Mouse (Mus musculus) neural tube, embryonic 12.5 days (tissue): ENCODE results near the gene Vwa8. TPM values are rescaled to one million over a fixed set of nuclear protein-coding genes. Genes with fewer than 3 reads are reported as not detected.

Experiments
- ATAC-seq: fragments of 200-750 bp; cut with Nextera tagmentation; 2 replicates; pipeline ENCODE4 v1.8.0; 2017; ENCODE audit warnings: low read depth, mild to moderate bottlenecking, moderate TSS enrichment, moderate library complexity; ENCODE audit not compliant: low FRiP score
- H3K27ac ChIP-seq: fragments of 300-500 bp; sonication (generic); 2 replicates; pipeline ENCODE4 v1.5.1; 2016
- H3K27me3 ChIP-seq: fragments of 300-500 bp; sonication (generic); replicated peaks from 2 replicates; pipeline ENCODE4 v1.6.1; 2016; ENCODE audit warnings: mild to moderate bottlenecking
- H3K36me3 ChIP-seq: fragments of 300-500 bp; sonication (generic); 2 replicates; pipeline ENCODE4 v1.6.1; 2016; ENCODE audit warnings: mild to moderate bottlenecking
- H3K4me1 ChIP-seq: fragments of 300-500 bp; sonication (generic); 2 replicates; pipeline ENCODE4 v1.6.1; 2016
- H3K4me2 ChIP-seq: fragments of 300-500 bp; sonication (generic); replicated peaks from 2 replicates; pipeline ENCODE4 v1.6.1; 2016; ENCODE audit warnings: mild to moderate bottlenecking
- H3K4me3 ChIP-seq: fragments of 300-500 bp; sonication (generic); 2 replicates; pipeline ENCODE4 v1.5.1; 2016
- H3K9ac ChIP-seq: fragments of 300-500 bp; sonication (generic); 2 replicates; pipeline ENCODE4 v1.6.1; 2016; ENCODE audit warnings: mild to moderate bottlenecking
- H3K9me3 ChIP-seq: fragments of 300-500 bp; sonication (generic); 2 replicates; pipeline ENCODE4 v1.6.1; 2016; ENCODE audit warnings: mild to moderate bottlenecking
- WGBS: fragments of 180-500 bp; shearing (Covaris S2); methylation state at CpG from one replicate; pipeline ENCODE4 v1.1.7; 2016; 5-methylcytosine and 5-hydroxymethylcytosine counted together
- polyA plus RNA-seq: library from polyadenylated mRNA; unstranded; fragments of >200 nt; fragmentation: Nextera tagmentation; extraction: Ambion mirVana; gene quantifications from 2 replicates; pipeline ENCODE4 v1.2.1, GENCODE M21; 2016

The Vwa8 gene
- polyA plus RNA-seq, 1 experiment from 2014 or later, result 10.2 TPM

- WGBS, result 71% methylated on average over 2 of the region's 2 CpGs
- Histone ChIP-seq H3K9me3 (no peaks in the 10 kb centered on the region), H3K4me3 (no peak overlapping the region), H3K4me2 (no peak overlapping the region), H3K9ac (no peak overlapping the region), H3K4me1 (no peaks in the 10 kb centered on the region), H3K27me3 (no peaks in the 10 kb centered on the region), H3K27ac (no peak overlapping the region), H3K36me3 (no peaks in the 10 kb centered on the region)
- ATAC-seq, result no peak
These were observed 83.2 kb downstream of the Vwa8 start for GRCm38 (mm10) chr14:78932094-78932493.

- H3K4me3 ChIP-seq, result no peak overlapping the region
- H3K4me2 ChIP-seq, result no peak overlapping the region
- H3K4me1 ChIP-seq, result no peaks in the 10 kb centered on the region
- 66% methylated on average over 8 of the region's 8 CpGs for WGBS
- no peaks in the 10 kb centered on the region for H3K27me3 ChIP-seq
- no peak overlapping the region for H3K9ac ChIP-seq
- ATAC-seq, result no peak
- H3K36me3 ChIP-seq, result no peaks in the 10 kb centered on the region
- no peaks in the 10 kb centered on the region for H3K9me3 ChIP-seq
- H3K27ac ChIP-seq, result no peak overlapping the region
These were observed 84.5 kb downstream of the Vwa8 start for GRCm38 (mm10) chr14:78933399-78933798.

GRCm38 (mm10) chr14:78934596-78934995, 85.7 kb downstream of the Vwa8 start:
- 94% methylated on average over 6 of the region's 6 CpGs for WGBS

GRCm38 (mm10) chr14:78935796-78936195, 86.9 kb downstream of the Vwa8 start:
- no peaks in the 10 kb centered on the region for H3K4me1 ChIP-seq
- H3K27ac ChIP-seq, result no peak overlapping the region; the same call in 1 of the 2 replicates
- no peaks in the 10 kb centered on the region for H3K27me3 ChIP-seq
- WGBS, result 45% methylated on average over 3 of the region's 3 CpGs
- no peaks in the 10 kb centered on the region for H3K36me3 ChIP-seq
- no peak overlapping the region for H3K4me2 ChIP-seq
- ATAC-seq, result no peak
- no peak overlapping the region for H3K4me3 ChIP-seq
- no peaks in the 10 kb centered on the region for H3K9me3 ChIP-seq
- no peak overlapping the region for H3K9ac ChIP-seq

More at GRCm38 (mm10) chr14:78934596-78934995, 85.7 kb downstream of the Vwa8 start:
- Histone ChIP-seq H3K27ac (no peak overlapping the region), H3K4me2 (no peak overlapping the region), H3K9me3 (no peaks in the 10 kb centered on the region), H3K36me3 (no peaks in the 10 kb centered on the region), H3K4me1 (no peaks in the 10 kb centered on the region), H3K27me3 (no peaks in the 10 kb centered on the region), H3K4me3 (no peak overlapping the region), H3K9ac (no peak overlapping the region)
- no peak for ATAC-seq

- ATAC-seq, result no peak
These were observed 93.1 kb downstream of the Vwa8 start for GRCm38 (mm10) chr14:78941741-78942475.

GRCm38 (mm10) chr14:78955745-78956144, 106.9 kb downstream of the Vwa8 start:
- no peak overlapping the region for H3K4me3 ChIP-seq
- H3K9ac ChIP-seq, result no peak overlapping the region
- H3K27me3 ChIP-seq, result no peaks in the 10 kb centered on the region
- H3K36me3 ChIP-seq, result peaks cover 5% of the 10 kb centered on the region; the same call in 1 of the 2 replicates
- no peaks in the 10 kb centered on the region for H3K4me1 ChIP-seq
- ATAC-seq, result no peak
- H3K9me3 ChIP-seq, result no peaks in the 10 kb centered on the region
- no peak overlapping the region for H3K4me2 ChIP-seq
- no peak overlapping the region for H3K27ac ChIP-seq
- 81% methylated on average over 2 of the region's 2 CpGs for WGBS

More at GRCm38 (mm10) chr14:78941741-78942475, 93.1 kb downstream of the Vwa8 start:
- no peak overlapping the region for H3K4me3 ChIP-seq
- no peak overlapping the region for H3K27ac ChIP-seq
- H3K9ac ChIP-seq, result no peak overlapping the region
- 89% methylated on average over 11 of the region's 11 CpGs for WGBS
- no peaks in the 10 kb centered on the region for H3K9me3 ChIP-seq
- H3K4me2 ChIP-seq, result no peak overlapping the region
- no peaks in the 10 kb centered on the region for H3K4me1 ChIP-seq
- H3K36me3 ChIP-seq, result no peaks in the 10 kb centered on the region
- no peaks in the 10 kb centered on the region for H3K27me3 ChIP-seq

GRCm38 (mm10) chr14:78970621-78971020, 121.8 kb downstream of the Vwa8 start:
- ATAC-seq, result no peak
- no peak overlapping the region for H3K27ac ChIP-seq

GRCm38 (mm10) chr14:78972424-78972823, 123.6 kb downstream of the Vwa8 start:
- Histone ChIP-seq H3K4me2 (no peak overlapping the region), H3K27ac (no peak overlapping the region), H3K27me3 (no peaks in the 10 kb centered on the region), H3K4me1 (no peaks in the 10 kb centered on the region), H3K9me3 (no peaks in the 10 kb centered on the region), H3K36me3 (no peaks in the 10 kb centered on the region), H3K9ac (no peak overlapping the region), H3K4me3 (no peak overlapping the region)
- no peak for ATAC-seq
- WGBS, result 41% methylated on average over 1 of the region's 1 CpGs

More at GRCm38 (mm10) chr14:78970621-78971020, 121.8 kb downstream of the Vwa8 start:
- Histone ChIP-seq H3K36me3 (no peaks in the 10 kb centered on the region), H3K9ac (no peak overlapping the region), H3K4me1 (no peaks in the 10 kb centered on the region), H3K27me3 (no peaks in the 10 kb centered on the region), H3K9me3 (no peaks in the 10 kb centered on the region), H3K4me2 (no peak overlapping the region), H3K4me3 (no peak overlapping the region)
- WGBS, result 92% methylated on average over 10 of the region's 10 CpGs

- WGBS, result 40% methylated on average over 2 of the region's 2 CpGs
- no peaks in the 10 kb centered on the region for H3K27me3 ChIP-seq
- H3K9ac ChIP-seq, result no peak overlapping the region
- no peak overlapping the region for H3K27ac ChIP-seq
- no peaks in the 10 kb centered on the region for H3K4me1 ChIP-seq
- no peaks in the 10 kb centered on the region for H3K9me3 ChIP-seq
- H3K4me2 ChIP-seq, result no peak overlapping the region
- ATAC-seq, result 0 out of 2 replicates have a peak, but pooled peaks have one; percentile 53
- H3K36me3 ChIP-seq, result no peaks in the 10 kb centered on the region
- H3K4me3 ChIP-seq, result no peak overlapping the region
These were observed 134.3 kb downstream of the Vwa8 start for GRCm38 (mm10) chr14:78983104-78983503.

- H3K9ac ChIP-seq, result no peak overlapping the region
- no peak overlapping the region for H3K27ac ChIP-seq
- 65% methylated on average over 2 of the region's 2 CpGs for WGBS
- H3K4me3 ChIP-seq, result no peak overlapping the region
- H3K27me3 ChIP-seq, result no peaks in the 10 kb centered on the region
- no peaks in the 10 kb centered on the region for H3K9me3 ChIP-seq
- no peak for ATAC-seq
- no peaks in the 10 kb centered on the region for H3K4me1 ChIP-seq
- no peaks in the 10 kb centered on the region for H3K36me3 ChIP-seq
- no peak overlapping the region for H3K4me2 ChIP-seq
These were observed 135.4 kb downstream of the Vwa8 start for GRCm38 (mm10) chr14:78984296-78984695.

- H3K27me3 ChIP-seq, result no peaks in the 10 kb centered on the region
- ATAC-seq, result no peak
- no peaks in the 10 kb centered on the region for H3K4me1 ChIP-seq
- H3K9ac ChIP-seq, result no peak overlapping the region
- no peak overlapping the region for H3K27ac ChIP-seq
- no peak overlapping the region for H3K4me2 ChIP-seq
- H3K36me3 ChIP-seq, result no peaks in the 10 kb centered on the region
- no peaks in the 10 kb centered on the region for H3K9me3 ChIP-seq
- no peak overlapping the region for H3K4me3 ChIP-seq
- WGBS, result 89% methylated on average over 8 of the region's 8 CpGs
These were observed 138.7 kb downstream of the Vwa8 start for GRCm38 (mm10) chr14:78987543-78987942.

GRCm38 (mm10) chr14:78992456-78992855, 143.6 kb downstream of the Vwa8 start:
- ATAC-seq, result no peak
- no peaks in the 10 kb centered on the region for H3K4me1 ChIP-seq
- WGBS, result 84% methylated on average over 4 of the region's 4 CpGs
- H3K9ac ChIP-seq, result no peak overlapping the region
- no peak overlapping the region for H3K4me2 ChIP-seq
- H3K36me3 ChIP-seq, result no peaks in the 10 kb centered on the region
- H3K4me3 ChIP-seq, result no peak overlapping the region
- H3K9me3 ChIP-seq, result no peaks in the 10 kb centered on the region
- H3K27ac ChIP-seq, result no peak overlapping the region
- H3K27me3 ChIP-seq, result no peaks in the 10 kb centered on the region

GRCm38 (mm10) chr14:78993515-78993914, 144.7 kb downstream of the Vwa8 start:
- H3K4me1 ChIP-seq, result no peaks in the 10 kb centered on the region
- no peaks in the 10 kb centered on the region for H3K9me3 ChIP-seq
- 84% methylated on average over 4 of the region's 4 CpGs for WGBS
- no peaks in the 10 kb centered on the region for H3K27me3 ChIP-seq
- no peak overlapping the region for H3K27ac ChIP-seq
- H3K4me3 ChIP-seq, result no peak overlapping the region
- ATAC-seq, result no peak
- no peak overlapping the region for H3K9ac ChIP-seq
- H3K4me2 ChIP-seq, result no peak overlapping the region
- H3K36me3 ChIP-seq, result no peaks in the 10 kb centered on the region
